Mouse (Mus musculus) cerebellum, adult 2 months (tissue): Measurements from ENCODE around the gene Zfp697.

Source experiments
- CTCF ChIP-seq: fragments of 200-500 bp; IDR thresholded peaks from 2 replicates; pipeline ENCODE4 v1.5.1; 2011; ENCODE audit warnings: low read depth, mild to moderate bottlenecking, control low read depth, low read length, moderate library complexity, borderline replicate concordance; ENCODE audit not compliant: insufficient read depth
- POLR2A ChIP-seq: fragments of 200-500 bp; IDR thresholded peaks from 2 replicates; pipeline ENCODE4 v1.6.1; 2011; ENCODE audit warnings: low read length, control low read depth, borderline replicate concordance; ENCODE audit not compliant: insufficient read depth

GRCm38 (mm10) chr3:98720740-98721139, 338.5 kb downstream of the Zfp697 start:
- TF ChIP-seq POLR2A (no peak), CTCF (no peak)
